Mouse (Mus musculus): ENCODE measurements at regions not wholly inside any gene's neighbourhood (a gene's known extent, or its start where the extent isn't known, plus 50 kb on each side); places are given as distances from the start of the nearest gene placed in this dataset.

- no peak for TF ChIP-seq E2F4 (IDR thresholded peaks at IDR 0.05; ENCODE audit: borderline replicate concordance, low read depth, low read length)
- no peak for TF ChIP-seq POLR2A (IDR thresholded peaks at IDR 0.05; ENCODE audit: control insufficient read depth in 1 of 2, insufficient read depth in 1 of 2, low read depth in 1 of 2, low read length in 2 of 2, poor library complexity in 1 of 2)
Observed at GRCm38 (mm10) chr7:72947531-72947930, 427.8 kb upstream of the Rgma start.

Data from MEL (cell line).